Mouse (Mus musculus) ES-Bruce4 (cell line): ENCODE data around the gene Fam228a. TPM values are rescaled to one million over a fixed set of nuclear protein-coding genes. Genes with fewer than 3 reads are reported as not detected.

Source experiments
- H3K27ac ChIP-seq: 2 replicates; pipeline ENCODE4 v1.5.1; 2012; ENCODE audit warnings: low read length, inconsistent platforms; ENCODE audit not compliant: insufficient read depth
- H3K27me3 ChIP-seq: 2 replicates; pipeline ENCODE4 v1.6.1; 2012; ENCODE audit warnings: mild to moderate bottlenecking, low read length, inconsistent platforms; ENCODE audit not compliant: control insufficient read depth, poor library complexity, insufficient read depth, severe bottlenecking
- H3K36me3 ChIP-seq: 2 replicates; pipeline ENCODE4 v1.6.1; 2012; ENCODE audit warnings: inconsistent platforms, mild to moderate bottlenecking, low read length, moderate library complexity; ENCODE audit not compliant: control insufficient read depth, poor library complexity, insufficient read depth, severe bottlenecking
- H3K4me1 ChIP-seq: one replicate; pipeline ENCODE4 v1.8.1; 2011; ENCODE audit warnings: low read length; ENCODE audit not compliant: control insufficient read depth, insufficient read depth
- H3K4me3 ChIP-seq: 2 replicates; pipeline ENCODE4 v1.5.1; 2011; ENCODE audit warnings: low read depth, mild to moderate bottlenecking, low read length
- H3K9ac ChIP-seq: 2 replicates; pipeline ENCODE4 v1.6.1; 2012; ENCODE audit warnings: low read depth, mild to moderate bottlenecking, inconsistent platforms; ENCODE audit not compliant: poor library complexity, severe bottlenecking
- H3K9me3 ChIP-seq: replicated peaks from 2 replicates; pipeline ENCODE4 v1.6.1; 2012; ENCODE audit warnings: mild to moderate bottlenecking, low read length, inconsistent platforms; ENCODE audit not compliant: control insufficient read depth, poor library complexity, insufficient read depth, severe bottlenecking
- CTCF ChIP-seq: IDR thresholded peaks from one replicate; pipeline ENCODE4 v1.8.1; 2011; ENCODE audit warnings: low read depth, low read length
- EP300 ChIP-seq: IDR thresholded peaks from 2 replicates; pipeline ENCODE4 v1.6.1; 2011; ENCODE audit warnings: low read depth, low read length; ENCODE audit not compliant: insufficient read depth
- POLR2A ChIP-seq: IDR thresholded peaks from one replicate; pipeline ENCODE4 v1.8.1; 2011; ENCODE audit warnings: low read length; ENCODE audit not compliant: insufficient read depth
- polyA plus RNA-seq: library from polyadenylated mRNA; stranded (reverse); fragments of >200 nt; gene quantifications from 2 replicates; pipeline ENCODE4 v1.2.4, GENCODE M21; 2011; ENCODE audit warnings: low read depth; ENCODE audit not compliant: missing spikeins, insufficient read depth, insufficient read length

Gene Fam228a
- polyA plus RNA-seq, 1 experiment: 1.3 TPM

GRCm38 (mm10) chr12:4665675-4666037 lies 72.6 kb downstream of the Fam228a start:
- TF ChIP-seq POLR2A: no peak
- TF ChIP-seq CTCF: no peak
- no peak for TF ChIP-seq EP300
- Histone ChIP-seq H3K27ac (no peak overlapping the region), H3K36me3 (peaks cover 7% of the 10 kb centered on the region), H3K9ac (no peak overlapping the region), H3K4me1 (no peaks in the 10 kb centered on the region), H3K9me3 (peaks cover 11% of the 10 kb centered on the region), H3K27me3 (no peaks in the 10 kb centered on the region), H3K4me3 (no peak overlapping the region)

- H3K4me3 ChIP-seq: no peak overlapping the region
- no peak overlapping the region for H3K9ac ChIP-seq
- peaks cover 11% of the 10 kb centered on the region for H3K9me3 ChIP-seq
- no peaks in the 10 kb centered on the region for H3K27me3 ChIP-seq
- H3K27ac ChIP-seq: no peak overlapping the region
- H3K36me3 ChIP-seq: peaks cover 7% of the 10 kb centered on the region
- TF ChIP-seq EP300 (no peak), CTCF (no peak), POLR2A (no peak)
- H3K4me1 ChIP-seq: no peaks in the 10 kb centered on the region
Measured at GRCm38 (mm10) chr12:4664929-4665674, 73.1 kb downstream of the Fam228a start.

Other genes with a start within 250 kb of the Fam228a start
- 35.3 and 40.8 TPM in 2 replicates for gene Itsn2, start 145.8 kb downstream of the Fam228a start, polyA plus RNA-seq
- gene Gm3625, start 145.5 kb downstream of the Fam228a start, polyA plus RNA-seq: not detected in 2 replicates
- gene Pfn4, start 30.6 kb upstream of the Fam228a start, polyA plus RNA-seq: 0.44 and 1.2 TPM in 2 replicates
- gene Fam228b, start 30.8 kb upstream of the Fam228a start, polyA plus RNA-seq: 4.7 and 6.9 TPM in 2 replicates
- 183 and 208 TPM in 2 replicates for gene Sf3b6, start 79.1 kb upstream of the Fam228a start, polyA plus RNA-seq
- gene Fkbp1b, start 103.2 kb upstream of the Fam228a start, polyA plus RNA-seq: 17.3 and 17.8 TPM in 2 replicates
- gene Wdcp, start 104.9 kb upstream of the Fam228a start, polyA plus RNA-seq: 25.4 and 26.9 TPM in 2 replicates
- gene Mfsd2b, start 135.9 kb upstream of the Fam228a start, polyA plus RNA-seq: 2.2 and 3.1 TPM in 2 replicates
- gene Ubxn2a, start 169.3 kb upstream of the Fam228a start, polyA plus RNA-seq: 50.3 and 69.4 TPM in 2 replicates
- gene Atad2b, start 178.9 kb upstream of the Fam228a start, polyA plus RNA-seq: 28.7 and 34.1 TPM in 2 replicates